Mouse (Mus musculus): ENCODE results near the gene Tm7sf2. TPM values are rescaled to one million over a fixed set of nuclear protein-coding genes. Genes with fewer than 3 reads are reported as not detected.

The Tm7sf2 gene
- polyA plus RNA-seq, 1 experiment: 42.0 TPM

GRCm38 (mm10) chr19:6056696-6057095 is 11.5 kb downstream of the Tm7sf2 start:
- H3K36me3 ChIP-seq (ENCODE audit: control insufficient read depth, insufficient read depth, low read length): peaks cover 34% of the 10 kb centered on the region

GRCm38 (mm10) chr19:6054296-6054695 is 13.9 kb downstream of the Tm7sf2 start:
- no peaks in the 10 kb centered on the region for H3K27me3 ChIP-seq (ENCODE audit: control insufficient read depth, insufficient read depth, low read length)
- no peak for DNase-seq
- 84% methylated on average over 5 of the region's 5 CpGs for WGBS
- peaks cover 53% of the 10 kb centered on the region for H3K36me3 ChIP-seq (ENCODE audit: control insufficient read depth, insufficient read depth, low read length)
- no peak overlapping the region for H3K27ac ChIP-seq (ENCODE audit: control insufficient read depth, insufficient read depth, low read length)
- peaks cover 8% of the 10 kb centered on the region for H3K4me1 ChIP-seq (replicated peaks; ENCODE audit: control insufficient read depth, insufficient read depth, low read length)
- TF ChIP-seq CTCF (IDR thresholded peaks at IDR 0.05; ENCODE audit: borderline replicate concordance, control insufficient read depth, extremely low read depth, insufficient read depth, low read length, poor library complexity) (no peak), POLR2A (IDR thresholded peaks at IDR 0.05; ENCODE audit: control insufficient read depth, extremely low read depth, insufficient read depth, low read length, poor library complexity) (no peak)
- no peak overlapping the region for H3K4me3 ChIP-seq (ENCODE audit: control insufficient read depth, insufficient read depth, low read length)

More at GRCm38 (mm10) chr19:6056696-6057095, 11.5 kb downstream of the Tm7sf2 start:
- no peaks in the 10 kb centered on the region for H3K27me3 ChIP-seq (ENCODE audit: control insufficient read depth, insufficient read depth, low read length)
- no peak overlapping the region for H3K4me3 ChIP-seq (ENCODE audit: control insufficient read depth, insufficient read depth, low read length)
- WGBS: 68% methylated on average over 4 of the region's 4 CpGs
- TF ChIP-seq POLR2A (IDR thresholded peaks at IDR 0.05; ENCODE audit: control insufficient read depth, extremely low read depth, insufficient read depth, low read length, poor library complexity) (no peak), CTCF (IDR thresholded peaks at IDR 0.05; ENCODE audit: borderline replicate concordance, control insufficient read depth, extremely low read depth, insufficient read depth, low read length, poor library complexity) (no peak)
- peaks cover 8% of the 10 kb centered on the region for H3K4me1 ChIP-seq (replicated peaks; ENCODE audit: control insufficient read depth, insufficient read depth, low read length)
- no peak for DNase-seq
- H3K27ac ChIP-seq (ENCODE audit: control insufficient read depth, insufficient read depth, low read length): no peak overlapping the region

- TF ChIP-seq CTCF (IDR thresholded peaks at IDR 0.05; ENCODE audit: borderline replicate concordance, control insufficient read depth, extremely low read depth, insufficient read depth, low read length, poor library complexity) (no peak), POLR2A (IDR thresholded peaks at IDR 0.05; ENCODE audit: control insufficient read depth, extremely low read depth, insufficient read depth, low read length, poor library complexity) (no peak)
- H3K4me1 ChIP-seq (replicated peaks; ENCODE audit: control insufficient read depth, insufficient read depth, low read length): peaks cover 16% of the 10 kb centered on the region
- 98% methylated on average over 7 of the region's 7 CpGs for WGBS
- H3K36me3 ChIP-seq (ENCODE audit: control insufficient read depth, insufficient read depth, low read length): peaks cover 59% of the 10 kb centered on the region
- no peak overlapping the region for H3K4me3 ChIP-seq (ENCODE audit: control insufficient read depth, insufficient read depth, low read length)
- DNase-seq: no peak
- no peak overlapping the region for H3K27ac ChIP-seq (ENCODE audit: control insufficient read depth, insufficient read depth, low read length)
- no peaks in the 10 kb centered on the region for H3K27me3 ChIP-seq (ENCODE audit: control insufficient read depth, insufficient read depth, low read length)
Measured at GRCm38 (mm10) chr19:6052516-6052915, 15.7 kb downstream of the Tm7sf2 start.

GRCm38 (mm10) chr19:6048681-6049410 is 19.3 kb downstream of the Tm7sf2 start:
- Histone ChIP-seq H3K4me3 (ENCODE audit: control insufficient read depth, insufficient read depth, low read length) (no peak overlapping the region), H3K4me1 (replicated peaks; ENCODE audit: control insufficient read depth, insufficient read depth, low read length) (peaks cover 14% of the 10 kb centered on the region), H3K36me3 (ENCODE audit: control insufficient read depth, insufficient read depth, low read length) (peaks cover 46% of the 10 kb centered on the region), H3K27me3 (ENCODE audit: control insufficient read depth, insufficient read depth, low read length) (no peaks in the 10 kb centered on the region), H3K27ac (ENCODE audit: control insufficient read depth, insufficient read depth, low read length) (no peak overlapping the region)
- DNase-seq: no peak
- TF ChIP-seq CTCF (IDR thresholded peaks at IDR 0.05; ENCODE audit: borderline replicate concordance, control insufficient read depth, extremely low read depth, insufficient read depth, low read length, poor library complexity) (no peak), POLR2A (IDR thresholded peaks at IDR 0.05; ENCODE audit: control insufficient read depth, extremely low read depth, insufficient read depth, low read length, poor library complexity) (no peak)
- 87% methylated on average over 11 of the region's 11 CpGs for WGBS

- no peak for TF ChIP-seq POLR2A (IDR thresholded peaks at IDR 0.05; ENCODE audit: control insufficient read depth, extremely low read depth, insufficient read depth, low read length, poor library complexity)
- no peak for TF ChIP-seq CTCF (IDR thresholded peaks at IDR 0.05; ENCODE audit: borderline replicate concordance, control insufficient read depth, extremely low read depth, insufficient read depth, low read length, poor library complexity)
- no peak for DNase-seq
- no peaks in the 10 kb centered on the region for H3K27me3 ChIP-seq (ENCODE audit: control insufficient read depth, insufficient read depth, low read length)
- peaks cover 14% of the 10 kb centered on the region for H3K4me1 ChIP-seq (replicated peaks; ENCODE audit: control insufficient read depth, insufficient read depth, low read length)
- peaks cover 36% of the 10 kb centered on the region for H3K36me3 ChIP-seq (ENCODE audit: control insufficient read depth, insufficient read depth, low read length)
- WGBS: 90% methylated on average over 8 of the region's 8 CpGs
- peak overlapping the region; percentile 65; the same call in 1 of the 2 replicates for H3K4me3 ChIP-seq (ENCODE audit: control insufficient read depth, insufficient read depth, low read length)
- no peak overlapping the region for H3K27ac ChIP-seq (ENCODE audit: control insufficient read depth, insufficient read depth, low read length)
Measured at GRCm38 (mm10) chr19:6047899-6048166, 20.3 kb downstream of the Tm7sf2 start.

- H3K27me3 ChIP-seq (ENCODE audit: control insufficient read depth, insufficient read depth, low read length): no peaks in the 10 kb centered on the region
- TF ChIP-seq POLR2A (IDR thresholded peaks at IDR 0.05; ENCODE audit: control insufficient read depth, extremely low read depth, insufficient read depth, low read length, poor library complexity): no peak
- no peak for TF ChIP-seq CTCF (IDR thresholded peaks at IDR 0.05; ENCODE audit: borderline replicate concordance, control insufficient read depth, extremely low read depth, insufficient read depth, low read length, poor library complexity)
- 1% methylated on average over 44 of the region's 44 CpGs for WGBS
- H3K27ac ChIP-seq (ENCODE audit: control insufficient read depth, insufficient read depth, low read length): peak overlapping the region; percentile 19; the same call in 1 of the 2 replicates
- DNase-seq: no peak
- H3K4me1 ChIP-seq (replicated peaks; ENCODE audit: control insufficient read depth, insufficient read depth, low read length): peaks cover 14% of the 10 kb centered on the region
- peaks cover 31% of the 10 kb centered on the region for H3K36me3 ChIP-seq (ENCODE audit: control insufficient read depth, insufficient read depth, low read length)
- H3K4me3 ChIP-seq (ENCODE audit: control insufficient read depth, insufficient read depth, low read length): peak overlapping the region; percentile 65
Measured at GRCm38 (mm10) chr19:6047154-6047898, 20.8 kb downstream of the Tm7sf2 start.
